Mouse (Mus musculus) cerebellum, postnatal 10 days (tissue): ENCODE measurements around the gene Fkbp5.

ENCODE experiments used
- DNase-seq, 2 experiments: peaks; one replicate each; pipeline ENCODE4 v3.0.0; 2021; ENCODE audit warnings: mixed read lengths in 2 of 2

Fkbp5 gene

GRCm38 (mm10) chr17:28502196-28502821 lies 15.0 kb downstream of the Fkbp5 start:
- DNase-seq, result no peak

GRCm38 (mm10) chr17:28500465-28500864 lies 16.9 kb downstream of the Fkbp5 start:
- no peak for DNase-seq

GRCm38 (mm10) chr17:28499190-28499589 lies 18.1 kb downstream of the Fkbp5 start:
- DNase-seq, result no peak

GRCm38 (mm10) chr17:28495832-28496231 lies 21.5 kb downstream of the Fkbp5 start:
- no peak for DNase-seq

- DNase-seq, result no peak
These were observed 26.1 kb downstream of the Fkbp5 start for GRCm38 (mm10) chr17:28491035-28491770.

- DNase-seq, result no peak
These were observed 28.9 kb downstream of the Fkbp5 start for GRCm38 (mm10) chr17:28488258-28489013.

GRCm38 (mm10) chr17:28487584-28488257 lies 29.6 kb downstream of the Fkbp5 start:
- DNase-seq, result no peak

- peak in 1 of 2 experiments; percentile 42 for DNase-seq
These were observed 30.6 kb downstream of the Fkbp5 start for GRCm38 (mm10) chr17:28486720-28487119.

GRCm38 (mm10) chr17:28485977-28486400 lies 31.3 kb downstream of the Fkbp5 start:
- peak; percentile 99 for DNase-seq

- DNase-seq, result peak; percentile 73 to 77
These were observed 31.8 kb downstream of the Fkbp5 start for GRCm38 (mm10) chr17:28485446-28485948.

GRCm38 (mm10) chr17:28484704-28485445 lies 32.5 kb downstream of the Fkbp5 start:
- DNase-seq, result peak; percentile 77 to 79

- no peak for DNase-seq
These were observed 39.9 kb downstream of the Fkbp5 start for GRCm38 (mm10) chr17:28477421-28477820.

- no peak for DNase-seq
These were observed 40.9 kb downstream of the Fkbp5 start for GRCm38 (mm10) chr17:28476441-28476840.

- no peak for DNase-seq
These were observed 41.6 kb downstream of the Fkbp5 start for GRCm38 (mm10) chr17:28475593-28476325.

GRCm38 (mm10) chr17:28472696-28473095 lies 44.6 kb downstream of the Fkbp5 start:
- no peak for DNase-seq

- no peak for DNase-seq
These were observed 46.5 kb downstream of the Fkbp5 start for GRCm38 (mm10) chr17:28470876-28471275.

GRCm38 (mm10) chr17:28467749-28468148 lies 49.6 kb downstream of the Fkbp5 start:
- DNase-seq, result no peak

- no peak for DNase-seq
These were observed 51.4 kb downstream of the Fkbp5 start for GRCm38 (mm10) chr17:28465968-28466367.

- peak; percentile 25 to 27 for DNase-seq
These were observed 53.5 kb downstream of the Fkbp5 start for GRCm38 (mm10) chr17:28463701-28464443.

- DNase-seq, result no peak
These were observed 56.9 kb downstream of the Fkbp5 start for GRCm38 (mm10) chr17:28460388-28460787.

GRCm38 (mm10) chr17:28455098-28455497 lies 62.2 kb downstream of the Fkbp5 start:
- DNase-seq, result peak; percentile 54 to 55
